Mouse (Mus musculus) spleen, adult 2 months (tissue): Measurements from ENCODE around the gene Cideb. TPM values are rescaled to one million over a fixed set of nuclear protein-coding genes. Genes with fewer than 3 reads are reported as not detected.

Experiments used
- DNase-seq, 2 experiments: peaks; one replicate each; pipeline versions ENCODE4 v3.0.0 to v3.0.0-alpha.2; 2012 to 2021; ENCODE audit warnings: low spot score in 2 of 2, low read depth in 1 of 2
- H3K27ac ChIP-seq: fragments of 200-500 bp; 2 replicates; pipeline ENCODE4 v1.5.1; 2012; ENCODE audit warnings: low read length, inconsistent platforms; ENCODE audit not compliant: insufficient read depth
- H3K27me3 ChIP-seq: fragments of 200-500 bp; 2 replicates; pipeline ENCODE4 v1.6.1; 2012; ENCODE audit warnings: mild to moderate bottlenecking, moderate library complexity, low read length, inconsistent platforms; ENCODE audit not compliant: control insufficient read depth, insufficient read depth
- H3K36me3 ChIP-seq: fragments of 200-500 bp; 2 replicates; pipeline ENCODE4 v1.6.1; 2012; ENCODE audit warnings: mild to moderate bottlenecking, low read length, inconsistent platforms; ENCODE audit not compliant: control insufficient read depth, insufficient read depth
- H3K4me1 ChIP-seq: fragments of 200-500 bp; 2 replicates; pipeline ENCODE4 v1.6.1; 2011; ENCODE audit warnings: inconsistent platforms; ENCODE audit not compliant: control insufficient read depth, insufficient read depth, insufficient read length
- H3K4me3 ChIP-seq: fragments of 200-500 bp; 2 replicates; pipeline ENCODE4 v1.5.1; 2011; ENCODE audit warnings: mild to moderate bottlenecking, inconsistent platforms; ENCODE audit not compliant: insufficient read depth, insufficient read length; ENCODE audit errors: extremely low read depth
- CTCF ChIP-seq: fragments of 200-500 bp; IDR thresholded peaks from 2 replicates; pipeline ENCODE4 v1.5.1; 2011; ENCODE audit warnings: mild to moderate bottlenecking, inconsistent platforms; ENCODE audit not compliant: insufficient read depth, insufficient read length, insufficient replicate concordance; ENCODE audit errors: extremely low read depth
- POLR2A ChIP-seq: fragments of 200-500 bp; IDR thresholded peaks from 2 replicates; pipeline ENCODE4 v1.6.1; 2011; ENCODE audit warnings: low read depth, low read length, inconsistent platforms
- WGBS: fragments of 180-500 bp; shearing (Covaris S2); methylation state at CpG from one replicate; pipeline ENCODE4 v1.1.7; 2018; 5-methylcytosine and 5-hydroxymethylcytosine counted together
- polyA plus RNA-seq: library from polyadenylated mRNA; depleted of rRNA; stranded (reverse); fragments of >200 nt; gene quantifications from 2 replicates; pipeline ENCODE4 v1.2.3, GENCODE M21; 2012

Cideb gene
- polyA plus RNA-seq, 1 experiment = 0.46 TPM

DNA sequence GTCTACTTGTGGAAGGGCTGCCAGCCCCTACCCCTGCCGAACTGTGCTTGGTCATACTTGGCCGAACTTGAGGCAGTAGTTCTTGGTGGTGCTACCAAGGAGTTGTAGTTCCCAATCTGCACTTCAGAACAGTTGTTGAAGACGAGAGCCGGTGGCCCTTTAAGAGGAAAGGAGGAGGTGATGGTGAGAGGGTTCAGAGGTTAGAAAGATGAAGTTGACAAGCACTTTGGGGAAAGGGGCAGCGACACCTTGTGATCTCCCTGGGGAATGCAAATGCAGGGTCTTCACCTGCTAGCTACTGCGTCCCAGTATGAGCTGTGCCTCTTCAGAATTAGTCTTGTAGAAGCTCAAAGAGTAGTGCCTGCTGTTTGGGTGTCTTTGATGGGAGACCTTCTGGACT lies 26.9 kb upstream of the Cideb start:
- no peak for DNase-seq
- 76% methylated on average over 6 of the region's 6 CpGs for WGBS
- H3K4me3 ChIP-seq = no peak overlapping the region

GRCm38 (mm10) chr14:55783958-55784235 lies 25.6 kb upstream of the Cideb start, which contains the start of gene Adcy4:
TSS of gene Adcy4 (minus strand) at chr14:55784095.
- 61% methylated on average over 13 of the region's 13 CpGs for WGBS
- Histone ChIP-seq H3K4me3 (peak within 1 kb of the TSS; percentile 20; the same call in 1 of the 2 replicates), H3K36me3 (peaks cover 2% of the 10 kb centered on the region), H3K4me1 (peaks cover 5% of the 10 kb centered on the region; the same call in 1 of the 2 replicates), H3K27me3 (no peaks in the 10 kb centered on the region), H3K27ac (peak within 1 kb of the TSS; percentile 23; the same call in 1 of the 2 replicates)
- no peak for DNase-seq
- TF ChIP-seq POLR2A = no peak
- TF ChIP-seq CTCF = no peak

More for the DNA sequence above, 26.9 kb upstream of the Cideb start:
- H3K27ac ChIP-seq = no peak overlapping the region
- no peaks in the 10 kb centered on the region for H3K27me3 ChIP-seq
- peaks cover 5% of the 10 kb centered on the region; the same call in 1 of the 2 replicates for H3K4me1 ChIP-seq
- TF ChIP-seq POLR2A (no peak), CTCF (no peak)
- H3K36me3 ChIP-seq = peaks cover 2% of the 10 kb centered on the region

DNA sequence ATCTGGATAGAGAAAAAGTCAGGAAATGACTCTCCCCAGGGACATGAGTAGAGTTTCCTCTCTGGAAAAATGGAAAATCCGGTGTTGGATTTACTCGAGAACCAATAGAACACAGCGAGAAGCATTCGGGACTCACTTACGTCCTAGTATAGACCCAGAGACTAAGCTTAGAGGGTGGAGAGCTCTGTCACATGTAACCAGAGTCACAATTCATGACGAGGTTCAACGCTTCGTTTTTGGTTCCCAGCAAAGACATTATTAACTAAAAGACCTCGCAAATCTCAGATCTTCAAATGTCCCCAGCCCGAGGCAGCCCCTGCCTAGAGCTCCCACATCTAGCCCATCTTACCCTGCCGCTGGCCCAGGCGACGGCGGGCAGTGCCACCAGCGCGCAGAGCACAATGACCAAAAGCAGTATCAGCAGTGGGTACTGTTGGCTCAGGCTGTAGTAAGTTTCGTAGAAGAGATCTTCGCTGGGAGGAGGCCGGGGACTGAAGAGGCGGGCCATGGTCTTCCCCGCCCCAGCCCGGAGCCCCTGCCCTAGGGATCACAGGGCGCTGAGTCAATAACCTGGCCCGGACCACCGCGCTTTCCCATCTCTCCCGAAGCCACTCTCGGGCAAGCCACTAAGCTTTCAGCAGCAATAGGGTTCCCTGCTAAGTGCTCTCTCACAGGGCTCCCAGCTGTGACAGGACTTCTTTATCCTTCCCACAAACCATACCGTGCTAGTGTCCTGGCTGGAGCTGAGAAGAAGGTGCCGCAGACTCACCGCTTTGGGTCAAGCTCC lies 25.1 kb upstream of the Cideb start:
- peak overlapping the region; percentile 20; the same call in 1 of the 2 replicates for H3K4me3 ChIP-seq
- TF ChIP-seq POLR2A = no peak
- TF ChIP-seq CTCF = no peak
- H3K4me1 ChIP-seq = peaks cover 5% of the 10 kb centered on the region; the same call in 1 of the 2 replicates
- H3K27me3 ChIP-seq = no peaks in the 10 kb centered on the region
- peaks cover 2% of the 10 kb centered on the region for H3K36me3 ChIP-seq
- 58% methylated on average over 31 of the region's 31 CpGs for WGBS
- peak overlapping the region; percentile 23; the same call in 1 of the 2 replicates for H3K27ac ChIP-seq
- no peak for DNase-seq

- Histone ChIP-seq H3K27ac (no peak overlapping the region; the same call in 1 of the 2 replicates), H3K4me1 (no peaks in the 10 kb centered on the region; the same call in 1 of the 2 replicates), H3K4me3 (no peak overlapping the region), H3K27me3 (no peaks in the 10 kb centered on the region), H3K36me3 (peaks cover 2% of the 10 kb centered on the region)
- TF ChIP-seq CTCF = no peak
- no peak for TF ChIP-seq POLR2A
- WGBS = 73% methylated on average over 9 of the region's 9 CpGs
- no peak for DNase-seq
Measured at GRCm38 (mm10) chr14:55782361-55782960, 24.2 kb upstream of the Cideb start.

GRCm38 (mm10) chr14:55781310-55781709 lies 23.1 kb upstream of the Cideb start:
- DNase-seq = peak; percentile 41 to 51
- TF ChIP-seq POLR2A = no peak
- peak; percentile 83; the same call in 1 of the 2 replicates for TF ChIP-seq CTCF
- H3K4me3 ChIP-seq = no peak overlapping the region
- WGBS = 23% methylated on average over 14 of the region's 14 CpGs
- no peaks in the 10 kb centered on the region for H3K27me3 ChIP-seq
- H3K27ac ChIP-seq = no peak overlapping the region
- peaks cover 2% of the 10 kb centered on the region for H3K36me3 ChIP-seq
- H3K4me1 ChIP-seq = no peaks in the 10 kb centered on the region; the same call in 1 of the 2 replicates

DNA sequence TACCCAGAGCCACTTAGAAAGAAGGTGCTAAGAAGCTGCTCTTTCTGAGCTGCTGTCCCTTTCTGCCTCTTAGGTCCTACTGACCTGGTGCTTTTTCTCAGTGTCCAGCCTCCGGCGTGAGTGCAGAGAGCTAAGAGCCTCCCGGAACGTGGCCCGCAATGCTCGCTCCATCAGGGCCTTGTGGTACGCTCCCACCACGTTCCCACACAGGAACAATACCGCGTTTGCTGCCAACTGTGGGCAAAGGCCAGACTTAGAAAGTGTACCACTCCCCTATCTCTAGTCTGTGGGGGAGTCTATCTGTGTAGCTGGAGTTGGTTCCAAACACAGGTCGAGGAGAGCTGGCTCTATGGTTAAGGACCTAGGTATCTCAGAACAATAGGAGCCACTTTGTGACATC lies 22.5 kb upstream of the Cideb start:
- H3K27ac ChIP-seq = no peak overlapping the region
- 81% methylated on average over 11 of the region's 11 CpGs for WGBS
- no peak overlapping the region for H3K4me3 ChIP-seq
- no peak for TF ChIP-seq CTCF
- TF ChIP-seq POLR2A = no peak
- DNase-seq = no peak
- H3K36me3 ChIP-seq = no peaks in the 10 kb centered on the region; the same call in 1 of the 2 replicates
- no peaks in the 10 kb centered on the region; the same call in 1 of the 2 replicates for H3K4me1 ChIP-seq
- no peaks in the 10 kb centered on the region for H3K27me3 ChIP-seq
